Mouse (Mus musculus) c-Kit-positive CD71-positive TER-119-positive erythroid progenitor cells, embryonic 14.5 days (primary cell): Measurements from ENCODE around the gene Map3k4.
A peak's percentile ranks its signal among the peaks of the same experiment; 100 is the strongest.

ENCODE experiments used
- DNase-seq: peaks from one replicate; pipeline ENCODE4 v3.0.0-alpha.2; 2013; ENCODE audit warnings: low spot score

Map3k4 gene

GRCm38 (mm10) chr17:12318663-12319201 lies at the start of gene Map3k4:
Gene Map3k4, minus strand, starts transcription at chr17:12318796.
- peak; percentile 78 for DNase-seq

DNA sequence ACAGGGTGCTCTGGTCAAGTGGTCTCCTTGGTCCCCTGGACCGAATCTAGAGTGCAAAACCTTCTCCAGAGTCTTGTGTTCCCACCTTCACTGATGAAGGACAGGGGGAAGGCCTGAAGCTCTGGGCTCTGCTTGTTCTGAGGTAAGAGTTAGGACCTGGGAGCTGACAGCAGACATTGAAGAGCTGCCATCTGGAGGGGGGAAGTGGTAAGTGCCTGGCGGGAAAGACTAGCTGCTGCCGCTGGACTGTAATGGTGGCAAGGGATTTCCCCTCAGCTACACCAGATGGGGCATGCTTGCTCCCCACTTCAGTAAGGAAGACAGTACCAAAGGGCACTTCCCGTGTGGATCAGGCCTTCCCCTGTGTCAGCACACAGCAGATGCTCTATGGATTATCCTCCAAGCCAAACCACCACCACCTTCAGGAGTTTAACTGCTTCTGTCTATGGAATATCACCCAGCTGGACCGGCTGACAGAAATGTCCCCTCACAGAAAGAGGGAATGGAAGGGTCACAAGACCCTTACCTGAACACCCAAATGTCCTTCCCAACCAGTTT lies 48.9 kb upstream of the Map3k4 start:
- DNase-seq: peak; percentile 10

- DNase-seq: no peak
Measured at GRCm38 (mm10) chr17:12364426-12364735, 45.8 kb upstream of the Map3k4 start.

- DNase-seq: no peak
Measured at GRCm38 (mm10) chr17:12363601-12364425, 45.2 kb upstream of the Map3k4 start.

- no peak for DNase-seq
Measured at GRCm38 (mm10) chr17:12359876-12360275, 41.3 kb upstream of the Map3k4 start.

GRCm38 (mm10) chr17:12352781-12353180 lies 34.2 kb upstream of the Map3k4 start:
- DNase-seq: no peak

- DNase-seq: no peak
Measured at GRCm38 (mm10) chr17:12351564-12351963, 33.0 kb upstream of the Map3k4 start.

- DNase-seq: no peak
Measured at GRCm38 (mm10) chr17:12347462-12347861, 28.9 kb upstream of the Map3k4 start.

DNA sequence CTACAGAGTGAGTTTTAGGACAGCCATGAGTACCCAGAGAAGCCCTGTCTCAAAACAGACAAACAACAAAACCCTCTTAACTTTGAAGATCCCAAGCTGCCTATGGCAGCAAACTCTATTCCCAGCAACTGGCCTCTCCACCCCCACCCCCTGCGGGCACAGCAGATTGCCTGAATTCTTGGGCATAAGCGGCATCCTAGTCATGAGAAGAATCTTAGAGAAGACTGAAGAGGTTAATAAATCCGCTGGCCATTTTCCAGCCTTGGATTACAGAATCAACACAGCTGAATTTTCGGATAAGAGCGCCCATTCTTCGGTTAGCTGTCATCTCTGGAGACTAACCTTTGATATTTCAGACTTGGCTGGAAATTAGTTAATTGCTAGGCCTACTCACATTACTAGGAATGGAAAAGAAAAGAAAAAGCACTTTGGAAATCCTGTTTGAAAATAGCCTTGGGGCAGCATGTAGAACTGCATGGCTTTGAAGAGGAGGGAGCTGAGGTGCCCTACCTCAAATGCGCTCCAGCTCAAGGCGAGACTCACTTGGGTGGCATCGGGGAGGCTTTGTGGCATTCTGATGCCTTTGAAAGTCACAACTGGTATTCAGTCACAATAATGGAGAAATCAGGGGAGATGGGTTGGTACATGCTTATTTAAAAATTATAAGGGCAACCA lies 25.2 kb upstream of the Map3k4 start:
- no peak for DNase-seq

GRCm38 (mm10) chr17:12337156-12337555 lies 18.6 kb upstream of the Map3k4 start:
- no peak for DNase-seq

GRCm38 (mm10) chr17:12336073-12336868 lies 17.7 kb upstream of the Map3k4 start:
- DNase-seq: no peak

DNA sequence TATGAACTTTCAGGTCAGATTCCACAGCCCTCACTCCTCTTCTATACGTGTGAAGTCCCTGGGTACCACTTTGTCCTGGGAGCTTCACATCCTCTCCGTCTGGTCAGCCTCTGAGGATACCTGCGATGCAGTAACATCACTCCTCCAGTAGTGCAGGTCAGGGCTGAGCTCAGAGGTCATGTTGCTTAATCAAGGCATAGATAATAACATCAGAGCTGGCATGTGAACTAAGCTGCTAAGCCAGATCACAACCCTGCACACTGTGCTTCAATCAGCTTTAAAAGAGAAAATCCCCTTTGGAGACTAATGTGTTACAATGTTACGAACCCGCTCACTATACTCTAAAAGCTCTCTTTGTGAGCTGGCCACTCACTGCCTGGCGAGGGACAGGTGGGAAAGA lies 16.5 kb upstream of the Map3k4 start:
- no peak for DNase-seq

DNA sequence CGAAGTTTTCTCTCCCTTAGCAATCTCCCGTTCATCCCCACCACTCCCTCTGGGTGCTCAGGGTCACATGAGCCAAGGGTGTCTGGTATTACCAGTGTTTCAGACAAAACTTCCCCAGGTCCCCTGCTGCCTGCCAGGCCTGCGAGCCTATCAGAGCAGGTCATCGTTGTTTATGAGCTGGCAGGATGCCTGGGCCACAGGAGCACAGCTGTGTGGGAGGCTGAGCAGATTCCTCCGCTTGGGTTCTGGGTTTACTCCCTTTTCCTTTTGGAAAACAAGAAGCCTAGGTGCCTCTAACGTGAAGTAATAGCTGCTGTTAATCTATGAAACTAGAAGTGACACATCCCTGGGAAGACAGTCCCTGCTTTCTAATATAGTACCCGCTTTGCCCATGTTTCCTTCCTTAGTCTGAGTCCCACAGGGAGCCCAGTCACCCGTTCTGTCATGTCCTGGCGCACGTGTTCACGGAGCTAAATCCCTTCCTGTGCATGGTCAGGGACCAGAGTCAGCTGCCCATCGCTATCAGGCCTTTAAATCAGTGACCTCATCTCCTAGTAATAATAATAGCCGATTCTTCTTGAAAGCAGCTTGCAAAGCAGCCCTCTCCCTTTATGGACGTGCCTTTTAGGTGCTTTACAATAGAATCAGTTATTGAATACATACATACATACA lies 9.4 kb upstream of the Map3k4 start:
- DNase-seq: no peak

DNA sequence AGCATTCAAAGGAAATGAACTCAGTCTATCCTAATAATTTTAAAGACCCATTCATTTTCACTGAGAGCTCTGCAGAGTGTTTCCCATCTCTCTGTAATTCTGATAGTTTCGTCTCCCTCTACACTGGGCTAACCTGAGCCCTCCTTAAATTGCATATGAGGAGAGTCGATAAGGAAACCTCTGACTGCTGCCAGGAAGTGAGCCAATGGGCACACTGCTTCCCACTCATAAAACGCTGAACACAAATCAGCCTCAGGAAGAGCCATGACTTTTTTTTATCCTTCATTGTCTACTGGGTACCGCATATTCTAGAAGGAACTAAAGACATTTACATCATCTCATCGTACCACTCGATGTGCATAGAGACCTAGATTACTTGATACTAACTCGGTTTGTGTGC lies 1.2 kb upstream of the Map3k4 start:
- DNase-seq: no peak

- peak; percentile 16 for DNase-seq
Measured at GRCm38 (mm10) chr17:12317954-12318651, 493 bp downstream of the Map3k4 start.

GRCm38 (mm10) chr17:12317607-12317953 lies 1.0 kb downstream of the Map3k4 start:
- DNase-seq: no peak

DNA sequence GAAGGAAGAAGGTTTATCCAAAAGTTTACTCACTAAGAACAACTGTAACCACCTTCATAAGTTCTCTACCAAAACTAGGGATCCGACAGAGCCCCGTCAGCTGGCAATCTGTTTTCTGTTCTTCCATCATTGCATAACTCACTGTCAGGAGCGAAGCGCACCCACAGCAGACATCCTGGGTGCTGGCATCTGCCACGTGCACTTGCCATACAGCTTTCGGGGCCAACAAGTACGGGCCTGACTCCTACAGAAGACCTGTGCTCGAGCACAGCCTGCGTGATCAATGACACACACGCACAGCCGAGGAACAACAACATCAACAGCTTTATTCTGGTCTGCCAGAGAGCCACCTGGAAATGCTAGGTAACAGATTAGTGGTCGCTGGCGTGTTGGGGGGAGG lies 2.3 kb downstream of the Map3k4 start:
- DNase-seq: no peak

DNA sequence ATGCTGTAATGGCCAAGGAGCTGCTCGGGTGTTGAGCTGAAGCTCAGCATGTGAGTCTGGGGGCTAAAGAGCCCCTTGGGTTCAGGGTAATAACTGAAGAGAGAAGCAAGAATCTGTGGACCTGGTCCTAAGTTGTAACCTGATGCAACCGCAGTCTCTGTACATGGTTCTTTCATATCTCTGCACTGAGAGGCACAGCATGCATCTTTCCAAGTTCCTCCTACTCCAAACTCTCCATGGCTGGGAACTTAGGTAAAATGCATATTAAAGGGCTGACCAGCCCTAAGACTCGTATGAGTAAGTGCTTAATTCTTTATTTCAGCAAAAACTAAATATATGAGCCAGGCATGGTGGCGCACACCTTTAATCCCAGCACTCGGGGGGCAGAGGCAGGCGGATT lies 6.3 kb downstream of the Map3k4 start:
- DNase-seq: no peak

DNA sequence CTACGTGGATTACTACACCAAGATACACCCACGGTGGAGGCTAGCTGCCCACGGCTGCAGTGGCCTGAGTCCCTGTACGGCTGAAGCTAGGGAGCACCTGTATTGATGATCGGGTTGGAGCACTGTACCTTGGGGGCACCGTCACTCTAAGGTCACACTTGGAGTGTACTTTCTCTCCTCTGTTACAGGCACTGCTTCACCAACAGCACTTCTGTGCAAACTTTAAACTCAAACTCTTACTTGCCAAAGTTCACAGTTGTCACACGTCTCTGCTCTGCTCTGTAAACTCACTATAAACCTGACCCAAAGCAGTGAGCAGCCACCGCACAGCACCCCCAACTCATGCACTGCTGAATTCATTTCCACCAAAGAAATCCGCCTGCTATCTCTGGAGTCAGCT lies 9.1 kb downstream of the Map3k4 start:
- no peak for DNase-seq

- no peak for DNase-seq
Measured at GRCm38 (mm10) chr17:12309059-12309458, 9.5 kb downstream of the Map3k4 start.
